Mouse (Mus musculus): ENCODE measurements around the gene Neurl2. TPM values are rescaled to one million over a fixed set of nuclear protein-coding genes. Genes with fewer than 3 reads are reported as not detected.
"Not testable (repeated sequence)": the region's sequence is repeated elsewhere in the genome, so short reads cannot be mapped to it uniquely, and the experiment has no call there.

Neurl2 gene
- polyA plus RNA-seq, 1 experiment = 31.7 TPM

DNA sequence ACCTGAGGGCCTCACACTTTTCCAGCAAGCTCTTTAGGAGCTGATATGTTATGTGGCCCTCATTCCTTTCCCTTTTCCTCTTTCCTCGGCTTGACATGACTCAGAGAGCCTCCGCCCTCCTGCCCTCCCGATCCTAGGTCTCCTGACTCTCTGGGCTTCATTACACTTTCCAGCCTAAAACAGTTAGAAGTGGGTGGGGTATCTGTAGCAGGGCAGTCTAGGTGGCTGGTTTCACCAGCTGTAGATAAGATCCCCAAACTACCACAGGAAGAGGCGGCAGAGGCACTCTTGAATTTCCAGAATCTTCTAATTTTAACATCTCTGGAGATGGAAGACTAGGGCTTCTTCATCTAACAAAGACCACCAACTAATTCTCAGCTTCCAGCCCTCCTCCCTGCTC is 31.3 kb upstream of the Neurl2 start:
- WGBS = 78% methylated on average over 4 of the region's 4 CpGs
- H3K4me3 ChIP-seq (ENCODE audit: control insufficient read depth, insufficient read depth, low read length) = no peak overlapping the region
- TF ChIP-seq CTCF (IDR thresholded peaks at IDR 0.05; ENCODE audit: borderline replicate concordance, control insufficient read depth, extremely low read depth, insufficient read depth, low read length, poor library complexity) (no peak), POLR2A (IDR thresholded peaks at IDR 0.05; ENCODE audit: control insufficient read depth, extremely low read depth, insufficient read depth, low read length, poor library complexity) (no peak)
- no peaks in the 10 kb centered on the region for H3K36me3 ChIP-seq (ENCODE audit: control insufficient read depth, insufficient read depth, low read length)
- peaks cover 12% of the 10 kb centered on the region for H3K4me1 ChIP-seq (replicated peaks; ENCODE audit: control insufficient read depth, insufficient read depth, low read length)
- peaks cover 2% of the 10 kb centered on the region; the same call in 1 of the 2 replicates for H3K27me3 ChIP-seq (ENCODE audit: control insufficient read depth, insufficient read depth, low read length)
- DNase-seq = no peak
- no peak overlapping the region for H3K27ac ChIP-seq (ENCODE audit: control insufficient read depth, insufficient read depth, low read length)

DNA sequence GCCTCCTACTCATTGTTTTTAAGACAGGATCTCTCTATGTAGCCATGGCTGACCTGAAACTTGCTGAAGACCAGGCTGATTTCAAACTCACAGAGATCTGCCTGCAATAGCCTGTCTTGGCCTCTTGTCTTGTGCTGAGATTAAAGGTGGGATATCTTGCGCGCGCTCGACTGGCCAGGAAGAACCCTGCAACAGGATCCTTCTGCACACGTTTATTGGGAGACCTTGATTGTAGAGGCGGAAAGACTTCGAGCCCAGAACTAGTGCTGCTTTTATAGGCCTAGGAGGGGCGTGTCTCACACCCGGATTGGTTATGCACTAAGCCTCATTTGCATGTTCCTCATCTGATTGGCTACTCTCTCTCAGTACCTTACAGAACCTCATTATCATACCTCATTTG is 30.2 kb upstream of the Neurl2 start:
- H3K27me3 ChIP-seq (ENCODE audit: control insufficient read depth, insufficient read depth, low read length) = not testable (repeated sequence)

DNA sequence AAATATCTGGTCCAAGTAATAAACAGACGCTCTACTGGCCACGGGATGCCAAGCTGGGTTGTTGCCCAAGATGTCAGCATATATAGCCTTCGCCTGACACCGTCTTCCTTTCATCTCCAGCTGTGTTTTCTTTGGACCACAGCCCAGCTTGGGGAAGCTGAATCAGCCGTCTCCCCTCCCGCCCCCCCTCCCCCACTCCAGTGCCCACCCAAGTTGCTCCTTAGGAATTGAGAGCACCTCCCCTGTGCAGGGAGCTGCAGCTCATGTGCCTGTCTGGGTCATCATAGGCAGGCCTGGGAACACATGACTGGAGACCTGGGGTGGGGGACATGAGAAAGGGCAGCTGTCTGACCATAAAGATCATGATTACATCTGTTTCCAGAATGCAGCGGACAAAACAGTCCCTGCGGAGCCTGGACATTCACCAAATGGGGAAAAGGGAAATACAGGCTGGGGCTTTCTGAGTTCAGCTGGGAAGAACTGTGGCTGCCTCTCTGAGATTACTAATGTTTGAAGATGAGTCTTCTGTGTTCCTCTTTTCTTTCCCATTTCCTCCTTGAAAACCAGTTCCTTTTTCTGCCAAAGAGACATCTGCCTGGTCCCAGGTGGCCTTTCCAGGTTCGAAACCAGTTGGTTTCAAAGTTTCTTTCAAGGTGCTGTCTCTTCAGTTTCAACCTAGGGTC is 29.1 kb upstream of the Neurl2 start:
- DNase-seq = no peak
- Histone ChIP-seq H3K4me1 (replicated peaks; ENCODE audit: control insufficient read depth, insufficient read depth, low read length) (peaks cover 14% of the 10 kb centered on the region), H3K27me3 (ENCODE audit: control insufficient read depth, insufficient read depth, low read length) (peaks cover 8% of the 10 kb centered on the region), H3K4me3 (ENCODE audit: control insufficient read depth, insufficient read depth, low read length) (no peak overlapping the region), H3K27ac (ENCODE audit: control insufficient read depth, insufficient read depth, low read length) (no peak overlapping the region; the same call in 1 of the 2 replicates), H3K36me3 (ENCODE audit: control insufficient read depth, insufficient read depth, low read length) (no peaks in the 10 kb centered on the region)
- WGBS = 22% methylated on average over 9 of the region's 9 CpGs
- TF ChIP-seq CTCF (IDR thresholded peaks at IDR 0.05; ENCODE audit: borderline replicate concordance, control insufficient read depth, extremely low read depth, insufficient read depth, low read length, poor library complexity) (no peak), POLR2A (IDR thresholded peaks at IDR 0.05; ENCODE audit: control insufficient read depth, extremely low read depth, insufficient read depth, low read length, poor library complexity) (no peak)

More for the DNA sequence above, 30.2 kb upstream of the Neurl2 start:
- 94% methylated on average over 9 of the region's 9 CpGs for WGBS
- not testable (repeated sequence) for H3K27ac ChIP-seq (ENCODE audit: control insufficient read depth, insufficient read depth, low read length); H3K4me3 ChIP-seq (ENCODE audit: control insufficient read depth, insufficient read depth, low read length); H3K36me3 ChIP-seq (ENCODE audit: control insufficient read depth, insufficient read depth, low read length); DNase-seq; H3K4me1 ChIP-seq (replicated peaks; ENCODE audit: control insufficient read depth, insufficient read depth, low read length)

DNA sequence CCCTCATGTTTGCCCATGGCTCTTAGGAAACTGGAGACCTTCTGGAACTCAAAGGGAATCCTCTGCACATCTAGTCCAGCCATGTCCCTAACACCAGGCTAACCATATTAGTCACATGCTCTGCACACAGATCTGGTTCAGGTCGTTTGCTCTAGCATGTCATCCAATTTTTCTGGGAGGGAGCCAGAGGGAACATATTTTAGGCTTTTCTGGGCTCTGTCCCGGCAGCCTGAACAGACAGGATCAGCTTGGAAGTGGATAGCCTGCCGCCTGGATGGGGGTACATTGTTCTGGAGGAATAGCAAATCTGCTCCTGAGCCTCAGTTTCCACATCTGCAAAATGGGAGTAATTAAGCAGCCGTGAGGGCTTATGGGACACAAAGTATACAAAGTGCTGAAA is 27.8 kb upstream of the Neurl2 start:
- Histone ChIP-seq H3K4me1 (replicated peaks; ENCODE audit: control insufficient read depth, insufficient read depth, low read length) (peaks cover 17% of the 10 kb centered on the region), H3K4me3 (ENCODE audit: control insufficient read depth, insufficient read depth, low read length) (no peak overlapping the region), H3K27ac (ENCODE audit: control insufficient read depth, insufficient read depth, low read length) (no peak overlapping the region), H3K27me3 (ENCODE audit: control insufficient read depth, insufficient read depth, low read length) (peaks cover 18% of the 10 kb centered on the region), H3K36me3 (ENCODE audit: control insufficient read depth, insufficient read depth, low read length) (no peaks in the 10 kb centered on the region)
- TF ChIP-seq POLR2A (IDR thresholded peaks at IDR 0.05; ENCODE audit: control insufficient read depth, extremely low read depth, insufficient read depth, low read length, poor library complexity) = no peak
- TF ChIP-seq CTCF (IDR thresholded peaks at IDR 0.05; ENCODE audit: borderline replicate concordance, control insufficient read depth, extremely low read depth, insufficient read depth, low read length, poor library complexity) = no peak
- WGBS = 83% methylated on average over 4 of the region's 4 CpGs
- no peak for DNase-seq

DNA sequence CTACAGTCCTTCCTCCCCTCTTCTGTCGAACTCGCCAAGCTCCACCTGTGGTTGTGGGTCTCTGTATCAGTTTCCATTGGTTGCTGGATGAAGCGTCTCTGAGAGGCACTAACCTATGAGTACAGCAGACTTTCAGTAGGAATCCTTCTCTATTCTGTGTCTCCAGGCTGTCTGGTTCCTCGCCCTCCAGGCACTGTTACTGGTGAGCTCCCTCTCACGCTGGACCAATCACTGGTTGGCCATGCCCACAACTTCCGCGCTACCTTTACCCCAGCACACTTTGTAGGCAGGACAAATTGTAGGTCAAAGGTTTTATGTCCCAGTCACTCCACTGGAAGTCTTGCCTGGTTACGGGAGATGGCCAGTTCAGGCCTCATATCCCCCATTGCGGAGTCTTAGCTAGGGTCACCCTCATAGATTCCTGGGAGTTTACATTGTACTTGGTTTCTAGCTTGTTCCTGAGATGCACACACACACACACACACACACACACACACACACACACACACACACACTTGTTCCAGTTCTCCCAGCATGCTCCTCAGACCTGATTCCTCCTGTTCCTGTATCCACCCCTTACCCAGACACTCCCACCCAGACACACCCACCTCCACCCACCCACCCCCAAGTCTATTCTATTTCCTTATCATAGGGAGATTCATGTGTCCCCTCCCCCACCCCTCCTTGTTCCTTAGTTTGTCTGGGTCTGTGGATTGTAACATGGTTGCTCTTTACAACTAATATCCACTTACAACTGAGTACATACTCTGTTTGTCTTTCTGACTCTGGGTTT is 26.6 kb upstream of the Neurl2 start:
- H3K27me3 ChIP-seq (ENCODE audit: control insufficient read depth, insufficient read depth, low read length) = peaks cover 18% of the 10 kb centered on the region
- 77% methylated on average over 9 of the region's 9 CpGs for WGBS
- no peak overlapping the region for H3K27ac ChIP-seq (ENCODE audit: control insufficient read depth, insufficient read depth, low read length)
- H3K4me1 ChIP-seq (replicated peaks; ENCODE audit: control insufficient read depth, insufficient read depth, low read length) = peaks cover 17% of the 10 kb centered on the region
- H3K36me3 ChIP-seq (ENCODE audit: control insufficient read depth, insufficient read depth, low read length) = no peaks in the 10 kb centered on the region
- no peak for TF ChIP-seq POLR2A (IDR thresholded peaks at IDR 0.05; ENCODE audit: control insufficient read depth, extremely low read depth, insufficient read depth, low read length, poor library complexity)
- no peak for TF ChIP-seq CTCF (IDR thresholded peaks at IDR 0.05; ENCODE audit: borderline replicate concordance, control insufficient read depth, extremely low read depth, insufficient read depth, low read length, poor library complexity)
- DNase-seq = no peak
- no peak overlapping the region for H3K4me3 ChIP-seq (ENCODE audit: control insufficient read depth, insufficient read depth, low read length)

DNA sequence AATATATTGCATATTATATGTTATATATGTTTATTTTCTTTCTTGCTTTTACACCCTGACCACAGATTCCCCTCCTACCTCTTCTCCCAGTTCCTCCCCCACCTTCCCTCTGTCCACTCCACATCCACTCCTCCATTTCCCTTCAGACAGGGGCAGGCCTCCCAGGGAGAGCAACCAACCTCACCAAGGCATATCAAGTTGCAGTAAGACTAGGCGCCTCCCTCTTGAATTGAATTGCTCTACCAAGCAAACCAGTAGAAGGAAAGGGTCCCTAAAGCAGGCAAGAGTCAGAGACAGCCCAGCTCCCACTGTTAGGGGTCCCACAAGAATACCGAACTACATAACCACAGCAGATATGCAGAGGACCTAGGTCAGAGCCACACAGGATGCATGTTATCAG is 25.9 kb upstream of the Neurl2 start:
- no peak overlapping the region for H3K27ac ChIP-seq (ENCODE audit: control insufficient read depth, insufficient read depth, low read length)
- no peak overlapping the region for H3K4me3 ChIP-seq (ENCODE audit: control insufficient read depth, insufficient read depth, low read length)
- DNase-seq = no peak
- 81% methylated on average over 2 of the region's 2 CpGs for WGBS
- H3K4me1 ChIP-seq (replicated peaks; ENCODE audit: control insufficient read depth, insufficient read depth, low read length) = peaks cover 17% of the 10 kb centered on the region
- peaks cover 18% of the 10 kb centered on the region for H3K27me3 ChIP-seq (ENCODE audit: control insufficient read depth, insufficient read depth, low read length)
- TF ChIP-seq CTCF (IDR thresholded peaks at IDR 0.05; ENCODE audit: borderline replicate concordance, control insufficient read depth, extremely low read depth, insufficient read depth, low read length, poor library complexity) (no peak), POLR2A (IDR thresholded peaks at IDR 0.05; ENCODE audit: control insufficient read depth, extremely low read depth, insufficient read depth, low read length, poor library complexity) (no peak)
- no peaks in the 10 kb centered on the region for H3K36me3 ChIP-seq (ENCODE audit: control insufficient read depth, insufficient read depth, low read length)
